Mouse (Mus musculus) liver, embryonic 15.5 days (tissue): ENCODE data around the gene Tsnax. TPM values are rescaled to one million over a fixed set of nuclear protein-coding genes. Genes with fewer than 3 reads are reported as not detected.

Source experiments
- ATAC-seq: fragments of 200-750 bp; cut with Nextera tagmentation; 2 replicates; pipeline ENCODE4 v1.8.0; 2017; ENCODE audit warnings: moderate number of reproducible peaks, mild to moderate bottlenecking, moderate library complexity; ENCODE audit not compliant: insufficient read depth
- H3K27ac ChIP-seq: fragments of 300-500 bp; sonication (generic); replicated peaks from 2 replicates; pipeline ENCODE4 v1.5.1; 2015; ENCODE audit warnings: mild to moderate bottlenecking, inconsistent platforms
- H3K27me3 ChIP-seq: fragments of 300-500 bp; sonication (generic); 2 replicates; pipeline ENCODE4 v1.6.1; 2015; ENCODE audit warnings: mild to moderate bottlenecking, inconsistent platforms
- H3K36me3 ChIP-seq: fragments of 300-500 bp; sonication (generic); replicated peaks from 2 replicates; pipeline ENCODE4 v1.6.1; 2015; ENCODE audit warnings: moderate library complexity, mild to moderate bottlenecking, inconsistent platforms
- H3K4me1 ChIP-seq: fragments of 300-500 bp; sonication (generic); replicated peaks from 2 replicates; pipeline ENCODE4 v1.6.1; 2015; ENCODE audit warnings: inconsistent platforms
- H3K4me2 ChIP-seq: fragments of 300-500 bp; sonication (generic); 2 replicates; pipeline ENCODE4 v1.6.1; 2015; ENCODE audit warnings: moderate library complexity, mild to moderate bottlenecking, inconsistent platforms
- H3K4me3 ChIP-seq: fragments of 300-500 bp; sonication (generic); replicated peaks from 2 replicates; pipeline ENCODE4 v1.5.1; 2015; ENCODE audit warnings: mild to moderate bottlenecking, inconsistent platforms
- H3K9ac ChIP-seq: fragments of 300-500 bp; sonication (generic); 2 replicates; pipeline ENCODE4 v1.6.1; 2015; ENCODE audit warnings: moderate library complexity, mild to moderate bottlenecking, inconsistent platforms
- H3K9me3 ChIP-seq: fragments of 300-500 bp; sonication (generic); replicated peaks from 2 replicates; pipeline ENCODE4 v1.6.1; 2016; ENCODE audit warnings: inconsistent platforms
- WGBS: fragments of 180-500 bp; shearing (Covaris S2); methylation state at CpG from one replicate; pipeline ENCODE4 v1.1.7; 2015; ENCODE audit warnings: mixed read lengths; ENCODE audit not compliant: insufficient replicate concordance; 5-methylcytosine and 5-hydroxymethylcytosine counted together
- polyA plus RNA-seq: library from polyadenylated mRNA; unstranded; fragments of >200 nt; fragmentation: Nextera tagmentation; extraction: Ambion mirVana; gene quantifications from 2 replicates; pipeline ENCODE4 v1.2.1, GENCODE M21; 2015

Tsnax gene
- polyA plus RNA-seq, 1 experiment from 2014 or later = 36.0 TPM

- 47% methylated on average over 2 of the region's 2 CpGs for WGBS
- no peaks in the 10 kb centered on the region for H3K4me1 ChIP-seq
- no peak overlapping the region for H3K4me3 ChIP-seq
- H3K4me2 ChIP-seq = no peak overlapping the region
- no peak for ATAC-seq
- H3K36me3 ChIP-seq = no peaks in the 10 kb centered on the region; the same call in 1 of the 2 replicates
- H3K27ac ChIP-seq = no peak overlapping the region
- H3K9ac ChIP-seq = no peak overlapping the region
- no peaks in the 10 kb centered on the region for H3K27me3 ChIP-seq
- no peaks in the 10 kb centered on the region for H3K9me3 ChIP-seq
Measured at GRCm38 (mm10) chr8:125041496-125041895, 28.7 kb downstream of the Tsnax start.

GRCm38 (mm10) chr8:125043394-125043793 lies 30.6 kb downstream of the Tsnax start:
- H3K4me3 ChIP-seq = no peak overlapping the region
- H3K27me3 ChIP-seq = no peaks in the 10 kb centered on the region
- H3K4me2 ChIP-seq = no peak overlapping the region
- no peaks in the 10 kb centered on the region for H3K36me3 ChIP-seq
- 77% methylated on average over 7 of the region's 7 CpGs for WGBS
- no peak for ATAC-seq
- H3K9me3 ChIP-seq = no peaks in the 10 kb centered on the region
- no peak overlapping the region for H3K9ac ChIP-seq
- H3K27ac ChIP-seq = no peak overlapping the region
- H3K4me1 ChIP-seq = no peaks in the 10 kb centered on the region

- Histone ChIP-seq H3K4me2 (no peak overlapping the region), H3K9me3 (no peaks in the 10 kb centered on the region), H3K9ac (no peak overlapping the region), H3K27ac (no peak overlapping the region), H3K27me3 (no peaks in the 10 kb centered on the region), H3K36me3 (no peaks in the 10 kb centered on the region), H3K4me3 (no peak overlapping the region), H3K4me1 (no peaks in the 10 kb centered on the region)
- ATAC-seq = no peak
- WGBS = 18% methylated on average over 9 of the region's 9 CpGs
Measured at GRCm38 (mm10) chr8:125043935-125044334, 31.1 kb downstream of the Tsnax start.

- Histone ChIP-seq H3K4me2 (no peak overlapping the region), H3K9ac (no peak overlapping the region), H3K4me1 (no peaks in the 10 kb centered on the region), H3K4me3 (no peak overlapping the region), H3K36me3 (no peaks in the 10 kb centered on the region), H3K9me3 (no peaks in the 10 kb centered on the region), H3K27ac (no peak overlapping the region), H3K27me3 (no peaks in the 10 kb centered on the region)
- WGBS = 69% methylated on average over 1 of the region's 1 CpGs
- no peak for ATAC-seq
Measured at GRCm38 (mm10) chr8:125045760-125046159, 33.0 kb downstream of the Tsnax start.

GRCm38 (mm10) chr8:125049051-125049750 lies 36.4 kb downstream of the Tsnax start:
- no peak overlapping the region for H3K9ac ChIP-seq
- WGBS = 51% methylated on average over 5 of the region's 5 CpGs
- 0 out of 2 replicates have a peak, but pooled peaks cover 5% of the 10 kb centered on the region for H3K4me1 ChIP-seq
- H3K27me3 ChIP-seq = peaks cover 20% of the 10 kb centered on the region
- no peaks in the 10 kb centered on the region for H3K36me3 ChIP-seq
- no peak for ATAC-seq
- H3K27ac ChIP-seq = no peak overlapping the region
- H3K9me3 ChIP-seq = no peaks in the 10 kb centered on the region
- H3K4me3 ChIP-seq = no peak overlapping the region
- H3K4me2 ChIP-seq = no peak overlapping the region

- peaks cover 26% of the 10 kb centered on the region for H3K27me3 ChIP-seq
- 47% methylated on average over 6 of the region's 6 CpGs for WGBS
- H3K4me3 ChIP-seq = no peak overlapping the region
- H3K36me3 ChIP-seq = no peaks in the 10 kb centered on the region
- no peak overlapping the region for H3K27ac ChIP-seq
- no peak overlapping the region for H3K4me2 ChIP-seq
- H3K4me1 ChIP-seq = 0 out of 2 replicates have a peak, but pooled peaks cover 9% of the 10 kb centered on the region
- no peaks in the 10 kb centered on the region for H3K9me3 ChIP-seq
- no peak for ATAC-seq
- H3K9ac ChIP-seq = no peak overlapping the region
Measured at GRCm38 (mm10) chr8:125049826-125050225, 37.0 kb downstream of the Tsnax start.

- WGBS = 12% methylated on average over 2 of the region's 2 CpGs
- ATAC-seq = no peak
- H3K9ac ChIP-seq = no peak overlapping the region
- no peaks in the 10 kb centered on the region for H3K36me3 ChIP-seq
- no peak overlapping the region for H3K4me2 ChIP-seq
- no peak overlapping the region for H3K27ac ChIP-seq
- H3K4me1 ChIP-seq = 0 out of 2 replicates have a peak, but pooled peaks cover 9% of the 10 kb centered on the region
- no peak overlapping the region for H3K4me3 ChIP-seq
- peaks cover 37% of the 10 kb centered on the region for H3K27me3 ChIP-seq
- no peaks in the 10 kb centered on the region for H3K9me3 ChIP-seq
Measured at GRCm38 (mm10) chr8:125052026-125052425, 39.2 kb downstream of the Tsnax start.

GRCm38 (mm10) chr8:125053505-125054435 lies 41.0 kb downstream of the Tsnax start, which contains the start of gene Disc1:
Disc1 (plus strand) TSS chr8:125054195.
- Histone ChIP-seq H3K4me3 (peak within 1 kb of the TSS; percentile 55), H3K36me3 (no peaks in the 10 kb centered on the region), H3K9me3 (no peaks in the 10 kb centered on the region), H3K4me1 (0 out of 2 replicates have a peak, but pooled peaks cover 9% of the 10 kb centered on the region), H3K9ac (peak within 1 kb of the TSS; percentile 21), H3K27me3 (peaks cover 37% of the 10 kb centered on the region), H3K4me2 (peak within 1 kb of the TSS; percentile 68), H3K27ac (peak within 1 kb of the TSS; percentile 48; the same call in 1 of the 2 replicates)
- 1% methylated on average over 65 of the region's 65 CpGs for WGBS
- no peak for ATAC-seq

- no peaks in the 10 kb centered on the region for H3K36me3 ChIP-seq
- no peak overlapping the region for H3K27ac ChIP-seq
- peak overlapping the region; percentile 55 for H3K4me3 ChIP-seq
- peak overlapping the region; percentile 68 for H3K4me2 ChIP-seq
- 0 out of 2 replicates have a peak, but pooled peaks cover 9% of the 10 kb centered on the region for H3K4me1 ChIP-seq
- H3K27me3 ChIP-seq = peaks cover 37% of the 10 kb centered on the region
- under 1% methylated on average over 37 of the region's 38 CpGs for WGBS
- ATAC-seq = no peak
- H3K9me3 ChIP-seq = no peaks in the 10 kb centered on the region
- peak overlapping the region; percentile 21 for H3K9ac ChIP-seq
Measured at GRCm38 (mm10) chr8:125054436-125054810, 41.6 kb downstream of the Tsnax start.

GRCm38 (mm10) chr8:125060904-125061303 lies 48.1 kb downstream of the Tsnax start:
- Histone ChIP-seq H3K36me3 (no peaks in the 10 kb centered on the region), H3K4me3 (no peak overlapping the region), H3K27me3 (peaks cover under 1% of the 10 kb centered on the region; the same call in 1 of the 2 replicates), H3K27ac (no peak overlapping the region), H3K4me1 (no peaks in the 10 kb centered on the region), H3K4me2 (no peak overlapping the region), H3K9me3 (no peaks in the 10 kb centered on the region), H3K9ac (no peak overlapping the region)
- 62% methylated on average over 8 of the region's 8 CpGs for WGBS
- ATAC-seq = no peak

GRCm38 (mm10) chr8:125065596-125065995 lies 52.8 kb downstream of the Tsnax start:
- ATAC-seq = no peak
- Histone ChIP-seq H3K9ac (no peak overlapping the region), H3K9me3 (no peaks in the 10 kb centered on the region), H3K27me3 (no peaks in the 10 kb centered on the region), H3K36me3 (no peaks in the 10 kb centered on the region), H3K4me1 (0 out of 2 replicates have a peak, but pooled peaks cover 3% of the 10 kb centered on the region), H3K4me3 (no peak overlapping the region), H3K27ac (no peak overlapping the region), H3K4me2 (no peak overlapping the region)
- 52% methylated on average over 6 of the region's 6 CpGs for WGBS
